Mouse (Mus musculus) frontal cortex, postnatal 36 days (tissue): Measurements from ENCODE around the gene Olfr70.
A peak's percentile ranks its signal among the peaks of the same experiment; 100 is the strongest.

Experiments used
- DNase-seq, 2 experiments: peaks; one replicate each; pipeline ENCODE4 v3.0.0; 2022; ENCODE audit warnings: low spot score in 2 of 2

Olfr70 gene

GRCm38 (mm10) chr4:43711821-43712220 lies 11.2 kb upstream of the Olfr70 start:
- peak; percentile 78 to 79 for DNase-seq

GRCm38 (mm10) chr4:43709869-43710268 lies 9.3 kb upstream of the Olfr70 start, which contains the start of gene Olfr71:
Gene Olfr71, minus strand, starts transcription at chr4:43710255.
- DNase-seq, result no peak

- no peak for DNase-seq
Observed at GRCm38 (mm10) chr4:43705991-43706390, 5.4 kb upstream of the Olfr70 start.

GRCm38 (mm10) chr4:43703851-43704250 lies 3.2 kb upstream of the Olfr70 start:
- no peak for DNase-seq

GRCm38 (mm10) chr4:43703439-43703838 lies 2.8 kb upstream of the Olfr70 start:
- no peak for DNase-seq

GRCm38 (mm10) chr4:43696561-43696960 lies 4.0 kb downstream of the Olfr70 start:
- no peak for DNase-seq

GRCm38 (mm10) chr4:43695249-43695671 lies 5.3 kb downstream of the Olfr70 start:
- DNase-seq, result no peak

GRCm38 (mm10) chr4:43694439-43695248 lies 6.0 kb downstream of the Olfr70 start:
- no peak for DNase-seq

GRCm38 (mm10) chr4:43693806-43694241 lies 6.8 kb downstream of the Olfr70 start:
- no peak for DNase-seq

- DNase-seq, result no peak
Observed at GRCm38 (mm10) chr4:43691026-43691425, 9.6 kb downstream of the Olfr70 start.

- DNase-seq, result no peak
Observed at GRCm38 (mm10) chr4:43690021-43690420, 10.6 kb downstream of the Olfr70 start.

- DNase-seq, result no peak
Observed at GRCm38 (mm10) chr4:43679416-43680043, 21.1 kb downstream of the Olfr70 start.

- no peak for DNase-seq
Observed at GRCm38 (mm10) chr4:43678541-43678940, 22.1 kb downstream of the Olfr70 start.

GRCm38 (mm10) chr4:43675608-43676007 lies 25.0 kb downstream of the Olfr70 start:
- no peak for DNase-seq

- DNase-seq, result no peak
Observed at GRCm38 (mm10) chr4:43674974-43675373, 25.6 kb downstream of the Olfr70 start.

GRCm38 (mm10) chr4:43673703-43674102 lies 26.9 kb downstream of the Olfr70 start:
- DNase-seq, result no peak

- DNase-seq, result peak; percentile 83 to 89
Observed at GRCm38 (mm10) chr4:43672070-43672469, 28.5 kb downstream of the Olfr70 start.

GRCm38 (mm10) chr4:43669428-43669794 lies 31.2 kb downstream of the Olfr70 start:
- DNase-seq, result no peak

- peak; percentile 88 to 92 for DNase-seq
Observed at GRCm38 (mm10) chr4:43668782-43669427, 31.7 kb downstream of the Olfr70 start, which contains the start of the genes Tmem8b and Fam221b. Gene Tmem8b, plus strand, starts transcription at chr4:43668971. Gene Fam221b, minus strand, starts transcription at chr4:43669145.

- no peak for DNase-seq
Observed at GRCm38 (mm10) chr4:43666412-43666811, 34.2 kb downstream of the Olfr70 start.

- DNase-seq, result peak in 1 of 2 experiments; percentile 54
Observed at GRCm38 (mm10) chr4:43657146-43657545, 43.5 kb downstream of the Olfr70 start.

GRCm38 (mm10) chr4:43656339-43657109 lies 44.1 kb downstream of the Olfr70 start, which contains the start of gene Hint2:
Gene Hint2, minus strand, starts transcription at chr4:43656466.
- DNase-seq, result peak; percentile 93 to 97
